Mouse (Mus musculus): ENCODE results near the gene Chd8. TPM values are rescaled to one million over a fixed set of nuclear protein-coding genes. Genes with fewer than 3 reads are reported as not detected.

Gene Chd8
- polyA plus RNA-seq, 1 experiment from 2014 or later = 10.0 TPM

DNA sequence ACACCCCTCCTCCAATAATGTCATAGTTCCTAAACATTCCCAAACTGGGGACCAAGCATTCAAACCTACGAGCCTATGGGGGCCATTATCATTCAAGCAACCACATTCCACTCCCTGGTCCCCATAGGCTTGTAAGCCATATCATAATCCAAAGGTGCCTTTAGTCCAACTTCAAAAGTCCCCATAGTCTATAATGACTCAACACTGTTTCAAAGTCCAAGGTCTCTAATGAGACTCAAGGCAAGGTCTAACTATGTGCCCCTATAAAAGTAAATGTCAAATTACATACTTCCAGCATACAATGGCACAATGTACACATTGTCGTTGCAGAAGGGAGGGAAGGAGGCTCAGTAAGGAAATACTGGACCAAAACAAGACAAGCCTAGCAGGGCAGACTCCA, 102.6 kb downstream of the Chd8 start:
- Histone ChIP-seq H3K9me3 (ENCODE audit: low read length) (no peaks in the 10 kb centered on the region), H3K27me3 (ENCODE audit: insufficient read depth, low read length) (no peaks in the 10 kb centered on the region), H3K4me3 (ENCODE audit: low read depth, low read length) (no peak overlapping the region), H3K36me3 (replicated peaks; ENCODE audit: insufficient read depth, low read length) (peaks cover 18% of the 10 kb centered on the region), H3K9ac (replicated peaks) (no peak overlapping the region), H3K4me2 (ENCODE audit: low read depth, low read length) (no peak overlapping the region), H3K4me1 (ENCODE audit: insufficient read depth) (no peaks in the 10 kb centered on the region), H3K27ac (ENCODE audit: low read depth) (no peak overlapping the region)
- ATAC-seq (no peak), DNase-seq (no peak)
- TF ChIP-seq CTCF (IDR thresholded peaks at IDR 0.05; ENCODE audit: low read depth) (no peak), EP300 (IDR thresholded peaks at IDR 0.05; ENCODE audit: low read depth) (no peak)
- WGBS (ENCODE audit: insufficient replicate concordance) = 91% methylated on average over 2 of the region's 2 CpGs

GRCm38 (mm10) chr14:52152613-52153012, 105.0 kb downstream of the Chd8 start:
- TF ChIP-seq EP300 (IDR thresholded peaks at IDR 0.05; ENCODE audit: low read depth) (no peak), CTCF (IDR thresholded peaks at IDR 0.05; ENCODE audit: low read depth) (no peak)
- H3K4me2 ChIP-seq (ENCODE audit: low read depth, low read length) = no peak overlapping the region
- ATAC-seq (no peak), DNase-seq (no peak)
- WGBS (ENCODE audit: insufficient replicate concordance) = 64% methylated on average over 3 of the region's 3 CpGs
- H3K36me3 ChIP-seq (replicated peaks; ENCODE audit: insufficient read depth, low read length) = no peaks in the 10 kb centered on the region
- H3K4me3 ChIP-seq (ENCODE audit: low read depth, low read length) = no peak overlapping the region
- no peaks in the 10 kb centered on the region for H3K4me1 ChIP-seq (ENCODE audit: insufficient read depth)
- no peak overlapping the region for H3K27ac ChIP-seq (ENCODE audit: low read depth)
- H3K9ac ChIP-seq (replicated peaks) = no peak overlapping the region
- H3K9me3 ChIP-seq (ENCODE audit: low read length) = no peaks in the 10 kb centered on the region
- H3K27me3 ChIP-seq (ENCODE audit: insufficient read depth, low read length) = no peaks in the 10 kb centered on the region

DNA sequence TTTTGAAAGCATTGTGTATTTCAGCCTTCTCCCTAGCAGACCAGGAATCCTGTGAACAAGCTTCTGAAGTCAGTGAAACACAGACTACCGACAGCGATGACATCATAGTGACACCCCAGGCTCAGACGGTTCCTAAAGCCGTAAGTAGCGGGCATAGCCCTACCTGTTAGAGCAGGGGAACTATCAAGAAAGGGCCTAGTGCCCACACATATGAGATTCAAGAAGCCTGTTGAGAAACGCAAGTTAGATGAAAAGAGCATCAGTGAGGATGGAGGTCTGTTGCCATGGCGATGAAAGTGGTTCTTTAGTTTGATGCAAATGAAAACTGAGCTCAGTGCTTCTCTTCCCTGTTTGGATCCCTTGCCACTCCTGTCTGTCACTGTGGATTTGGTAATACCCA, 105.4 kb downstream of the Chd8 start:
- H3K9me3 ChIP-seq (ENCODE audit: low read length) = no peaks in the 10 kb centered on the region
- H3K4me1 ChIP-seq (ENCODE audit: insufficient read depth) = no peaks in the 10 kb centered on the region
- ATAC-seq (no peak), DNase-seq (no peak)
- H3K27me3 ChIP-seq (ENCODE audit: insufficient read depth, low read length) = no peaks in the 10 kb centered on the region
- TF ChIP-seq EP300 (IDR thresholded peaks at IDR 0.05; ENCODE audit: low read depth) (no peak), CTCF (IDR thresholded peaks at IDR 0.05; ENCODE audit: low read depth) (no peak)
- H3K4me3 ChIP-seq (ENCODE audit: low read depth, low read length) = no peak overlapping the region
- no peak overlapping the region for H3K9ac ChIP-seq (replicated peaks)
- no peak overlapping the region for H3K27ac ChIP-seq (ENCODE audit: low read depth)
- no peaks in the 10 kb centered on the region for H3K36me3 ChIP-seq (replicated peaks; ENCODE audit: insufficient read depth, low read length)
- 57% methylated on average over 7 of the region's 7 CpGs for WGBS (ENCODE audit: insufficient replicate concordance)
- H3K4me2 ChIP-seq (ENCODE audit: low read depth, low read length) = no peak overlapping the region

GRCm38 (mm10) chr14:52149888-52150287, 107.7 kb downstream of the Chd8 start:
- no peak overlapping the region for H3K9ac ChIP-seq (replicated peaks)
- H3K36me3 ChIP-seq (replicated peaks; ENCODE audit: insufficient read depth, low read length) = no peaks in the 10 kb centered on the region
- no peak for ATAC-seq
- no peaks in the 10 kb centered on the region for H3K27me3 ChIP-seq (ENCODE audit: insufficient read depth, low read length)
- H3K9me3 ChIP-seq (ENCODE audit: low read length) = no peaks in the 10 kb centered on the region
- H3K4me1 ChIP-seq (ENCODE audit: insufficient read depth) = no peaks in the 10 kb centered on the region
- no peak overlapping the region for H3K27ac ChIP-seq (ENCODE audit: low read depth)
- DNase-seq = peak; percentile 41
- no peak for TF ChIP-seq CTCF (IDR thresholded peaks at IDR 0.05; ENCODE audit: low read depth)
- no peak for TF ChIP-seq EP300 (IDR thresholded peaks at IDR 0.05; ENCODE audit: low read depth)
- no peak overlapping the region for H3K4me2 ChIP-seq (ENCODE audit: low read depth, low read length)
- 43% methylated on average over 4 of the region's 4 CpGs for WGBS (ENCODE audit: insufficient replicate concordance)
- H3K4me3 ChIP-seq (ENCODE audit: low read depth, low read length) = no peak overlapping the region

Other genes with a start within 250 kb of the Chd8 start
- 0.23 and 0.31 TPM in 2 replicates for gene Tmem253, start 242.1 kb downstream of the Chd8 start, polyA plus RNA-seq (2015; fragmentation: Nextera tagmentation; extraction: Ambion mirVana)
- gene Zfp219, start 237.0 kb downstream of the Chd8 start, polyA plus RNA-seq (2015; fragmentation: Nextera tagmentation; extraction: Ambion mirVana) = 8.8 and 9.0 TPM in 2 replicates
- gene Olfr221, start 215.3 kb downstream of the Chd8 start, polyA plus RNA-seq (2015; fragmentation: Nextera tagmentation; extraction: Ambion mirVana) = not detected in 2 replicates
- gene Hnrnpc, start 153.8 kb downstream of the Chd8 start, polyA plus RNA-seq (2015; fragmentation: Nextera tagmentation; extraction: Ambion mirVana) = 124 and 129 TPM in 2 replicates
- 23.9 and 30.7 TPM in 2 replicates for gene Rpgrip1, start 147.1 kb downstream of the Chd8 start, polyA plus RNA-seq (2015; fragmentation: Nextera tagmentation; extraction: Ambion mirVana)
- gene Supt16, start 60.4 kb downstream of the Chd8 start, polyA plus RNA-seq (2015; fragmentation: Nextera tagmentation; extraction: Ambion mirVana) = 15.7 and 18.0 TPM in 2 replicates
- 12.1 and 13.4 TPM in 2 replicates for gene Tox4, start 21.4 kb upstream of the Chd8 start, polyA plus RNA-seq (2015; fragmentation: Nextera tagmentation; extraction: Ambion mirVana)
- gene Rab2b, start 21.8 kb upstream of the Chd8 start, polyA plus RNA-seq (2015; fragmentation: Nextera tagmentation; extraction: Ambion mirVana) = 2.7 and 2.8 TPM in 2 replicates
- gene Mettl3, start 47.3 kb upstream of the Chd8 start, polyA plus RNA-seq (2015; fragmentation: Nextera tagmentation; extraction: Ambion mirVana) = 7.2 and 8.1 TPM in 2 replicates
- gene Sall2, start 71.0 kb upstream of the Chd8 start, polyA plus RNA-seq (2015; fragmentation: Nextera tagmentation; extraction: Ambion mirVana) = 0.63 and 0.85 TPM in 2 replicates
- not detected in 2 replicates for gene Olfr1513, start 98.6 kb upstream of the Chd8 start, polyA plus RNA-seq (2015; fragmentation: Nextera tagmentation; extraction: Ambion mirVana)
- gene Olfr1512, start 121.4 kb upstream of the Chd8 start, polyA plus RNA-seq (2015; fragmentation: Nextera tagmentation; extraction: Ambion mirVana) = not detected in 2 replicates
- not detected in 2 replicates for gene Olfr1511, start 139.6 kb upstream of the Chd8 start, polyA plus RNA-seq (2015; fragmentation: Nextera tagmentation; extraction: Ambion mirVana)
- not detected in 2 replicates for gene Olfr1510, start 156.6 kb upstream of the Chd8 start, polyA plus RNA-seq (2015; fragmentation: Nextera tagmentation; extraction: Ambion mirVana)
- not detected in 2 replicates for gene Olfr1509, start 185.2 kb upstream of the Chd8 start, polyA plus RNA-seq (2015; fragmentation: Nextera tagmentation; extraction: Ambion mirVana)
- gene Olfr1508, start 209.7 kb upstream of the Chd8 start, polyA plus RNA-seq (2015; fragmentation: Nextera tagmentation; extraction: Ambion mirVana) = not detected in 2 replicates
- not detected in 2 replicates for gene Olfr1507, start 238.0 kb upstream of the Chd8 start, polyA plus RNA-seq (2015; fragmentation: Nextera tagmentation; extraction: Ambion mirVana)

All from liver, postnatal 0 days (tissue).